Mouse (Mus musculus) v-Abl transformed pro-B cells (cell line): ENCODE data around the gene Gstp3.
"Not testable (repeated sequence)": the region's sequence is repeated elsewhere in the genome, so short reads cannot be mapped to it uniquely, and the experiment has no call there.

Source experiments
- in situ Hi-C, 2 experiments: fragments of 400-800 bp; cut with MboI; formaldehyde crosslinking; loops; one replicate each; pipeline ENCODE4 v1.15.1; 2025; ENCODE audit not compliant: unreplicated experiment in 2 of 2

Gstp3 gene

GRCm38 (mm10) chr19:4046866-4047254, 12.5 kb downstream of the Gstp3 start:
- in situ Hi-C loops: no loop called here

- in situ Hi-C loops: no loop called here
These were observed 13.2 kb downstream of the Gstp3 start, which contains the start of gene Gstp2 for GRCm38 (mm10) chr19:4045966-4046865. Gene Gstp2 (minus strand): TSS chr19:4046023.

- in situ Hi-C loops: loop anchor here in 1 of 2 experiments (5.0 kb wide), 1 partner anchor 42 kb away; the partner anchor contains the start of genes Doc2g, Gm49405 and Nudt8
These were observed 15.3 kb downstream of the Gstp3 start for GRCm38 (mm10) chr19:4044109-4044508.

GRCm38 (mm10) chr19:4042124-4042523, 17.2 kb downstream of the Gstp3 start:
- in situ Hi-C loops: loop anchor here in 1 of 2 experiments (5.0 kb wide), 1 partner anchor 40 kb away; the partner anchor contains the start of genes Doc2g, Gm49405 and Nudt8

GRCm38 (mm10) chr19:4041500-4041899, 17.9 kb downstream of the Gstp3 start:
- in situ Hi-C loops: loop anchor here in 1 of 2 experiments (5.0 kb wide), 1 partner anchor 39 kb away; the partner anchor contains the start of genes Doc2g, Gm49405 and Nudt8

GRCm38 (mm10) chr19:4040941-4041340, 18.4 kb downstream of the Gstp3 start:
- in situ Hi-C loops: loop anchor here in 1 of 2 experiments (5.0 kb wide), 1 partner anchor 39 kb away; the partner anchor contains the start of genes Doc2g, Gm49405 and Nudt8

GRCm38 (mm10) chr19:4037788-4038232, 21.6 kb downstream of the Gstp3 start, which contains the start of gene Gstp1:
Gene Gstp1 (minus strand): TSS chr19:4037985.
- in situ Hi-C loops: no loop called here

GRCm38 (mm10) chr19:4037154-4037787, 22.1 kb downstream of the Gstp3 start:
- in situ Hi-C loops: not testable (repeated sequence)

GRCm38 (mm10) chr19:4036327-4037045, 22.9 kb downstream of the Gstp3 start:
- in situ Hi-C loops: no loop called here

- in situ Hi-C loops: no loop called here
These were observed 25.6 kb downstream of the Gstp3 start for GRCm38 (mm10) chr19:4033742-4034141.

- in situ Hi-C loops: no loop called here
These were observed 26.1 kb downstream of the Gstp3 start for GRCm38 (mm10) chr19:4033298-4033697.

GRCm38 (mm10) chr19:4032668-4033067, 26.7 kb downstream of the Gstp3 start:
- in situ Hi-C loops: no loop called here

GRCm38 (mm10) chr19:4027576-4027975, 31.8 kb downstream of the Gstp3 start:
- in situ Hi-C loops: no loop called here

- in situ Hi-C loops: no loop called here
These were observed 36.2 kb downstream of the Gstp3 start for GRCm38 (mm10) chr19:4023185-4023584.

- in situ Hi-C loops: loop anchor here in 1 of 2 experiments (5.0 kb wide), 2 partner anchors 33 to 183 kb away; partner anchors contain the start of gene Rad9a
These were observed 40.4 kb downstream of the Gstp3 start for GRCm38 (mm10) chr19:4018743-4019583.

- in situ Hi-C loops: loop anchor here in 1 of 2 experiments (5.0 kb wide), 2 partner anchors 34 to 184 kb away; partner anchors contain the start of gene Rad9a
These were observed 41.3 kb downstream of the Gstp3 start for GRCm38 (mm10) chr19:4017921-4018587.

GRCm38 (mm10) chr19:4015635-4016034, 43.7 kb downstream of the Gstp3 start:
- in situ Hi-C loops: loop anchor here in 1 of 2 experiments (5.0 kb wide), 2 partner anchors 37 to 187 kb away; partner anchors contain the start of gene Rad9a

- in situ Hi-C loops: loop anchor here in 1 of 2 experiments (5.0 kb wide), 2 partner anchors 37 to 187 kb away; partner anchors contain the start of gene Rad9a
These were observed 44.6 kb downstream of the Gstp3 start for GRCm38 (mm10) chr19:4014802-4015201.

GRCm38 (mm10) chr19:4013066-4013465, 46.3 kb downstream of the Gstp3 start:
- in situ Hi-C loops: no loop called here
